Mouse (Mus musculus): ENCODE measurements at regions not wholly inside any gene's neighbourhood (a gene's known extent, or its start where the extent isn't known, plus 50 kb on each side); places are given as distances from the start of the nearest gene placed in this dataset.

DNA sequence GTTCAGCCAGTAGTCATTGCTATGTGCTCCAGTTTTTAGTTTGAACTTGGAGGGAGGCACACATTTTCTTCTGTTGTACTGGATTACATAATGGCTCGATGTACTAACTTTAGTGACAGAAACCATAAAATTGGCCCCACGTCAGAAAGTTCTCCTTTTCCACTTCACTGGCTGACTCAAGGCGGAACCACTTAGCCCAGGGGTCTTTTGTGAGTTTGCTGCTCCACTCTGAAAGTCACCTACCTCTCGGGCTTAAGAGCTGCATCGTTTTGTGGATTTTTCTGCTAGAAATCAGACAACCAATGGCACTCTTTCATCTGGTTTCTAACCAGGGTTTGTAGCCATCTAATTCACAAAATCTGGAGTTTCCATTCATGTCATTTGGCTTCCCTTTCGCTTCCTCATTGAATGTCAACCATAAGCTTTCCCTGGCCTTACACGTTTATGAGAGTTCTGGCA lies 304.8 kb upstream of the Cited2 start:
- H3K9me3 ChIP-seq (ENCODE audit: control insufficient read depth, low read length): no peaks in the 10 kb centered on the region
- no peak overlapping the region for H3K9ac ChIP-seq (ENCODE audit: low read length)
- H3K27ac ChIP-seq (ENCODE audit: low read depth, low read length): no peak overlapping the region
- no peaks in the 10 kb centered on the region for H3K27me3 ChIP-seq (ENCODE audit: control insufficient read depth, insufficient read depth, low read length)
- no peak overlapping the region for H3K4me2 ChIP-seq (ENCODE audit: low read depth)
- 77% methylated on average over 7 of the region's 7 CpGs for WGBS
- H3K36me3 ChIP-seq (ENCODE audit: control insufficient read depth, insufficient read depth, low read length): no peaks in the 10 kb centered on the region
- no peak overlapping the region for H3K4me3 ChIP-seq (ENCODE audit: low read depth, low read length)
- ATAC-seq (ENCODE audit: insufficient read depth, low FRiP score, low TSS enrichment) (no peak), DNase-seq (ENCODE audit: low spot score) (no peak)
- H3K4me1 ChIP-seq (ENCODE audit: control insufficient read depth, insufficient read depth, low read length): no peaks in the 10 kb centered on the region

- WGBS: 57% methylated on average over 4 of the region's 4 CpGs
- ATAC-seq (ENCODE audit: insufficient read depth, low FRiP score, low TSS enrichment): no peak
- H3K27ac ChIP-seq (ENCODE audit: low read depth, low read length): no peak overlapping the region
These were observed 299.3 kb upstream of the Cited2 start for GRCm38 (mm10) chr10:17423584-17424278.

DNA sequence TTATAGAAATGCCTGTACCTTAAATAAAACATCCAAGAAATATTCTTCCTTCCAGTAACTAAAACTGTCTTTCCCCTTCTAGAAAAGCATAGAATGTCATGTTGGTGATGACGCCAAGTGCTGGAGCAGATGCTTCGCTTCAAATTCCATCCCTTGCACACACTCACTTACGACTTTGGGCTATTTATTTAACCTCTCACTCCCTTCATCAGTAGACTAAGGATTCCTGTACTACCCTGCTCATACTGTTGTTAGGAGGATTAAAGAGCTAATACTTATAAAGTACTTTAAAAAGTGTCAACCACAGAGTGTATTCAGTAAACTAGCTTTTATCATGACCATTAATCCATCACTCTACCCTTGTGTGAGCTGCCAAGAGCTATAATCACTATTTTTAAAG lies 296.8 kb upstream of the Cited2 start:
- H3K9me3 ChIP-seq (ENCODE audit: control insufficient read depth, low read length): no peaks in the 10 kb centered on the region
- no peaks in the 10 kb centered on the region for H3K36me3 ChIP-seq (ENCODE audit: control insufficient read depth, insufficient read depth, low read length)
- no peaks in the 10 kb centered on the region for H3K27me3 ChIP-seq (ENCODE audit: control insufficient read depth, insufficient read depth, low read length)
- WGBS: 69% methylated on average over 3 of the region's 3 CpGs
- H3K9ac ChIP-seq (ENCODE audit: low read length): no peak overlapping the region
- no peak overlapping the region for H3K27ac ChIP-seq (ENCODE audit: low read depth, low read length)
- no peaks in the 10 kb centered on the region for H3K4me1 ChIP-seq (ENCODE audit: control insufficient read depth, insufficient read depth, low read length)
- H3K4me3 ChIP-seq (ENCODE audit: low read depth, low read length): no peak overlapping the region
- H3K4me2 ChIP-seq (ENCODE audit: low read depth): no peak overlapping the region
- DNase-seq (ENCODE audit: low spot score): no peak
- no peak for ATAC-seq (ENCODE audit: insufficient read depth, low FRiP score, low TSS enrichment)

More at GRCm38 (mm10) chr10:17423584-17424278, 299.3 kb upstream of the Cited2 start:
- no peak overlapping the region for H3K4me2 ChIP-seq (ENCODE audit: low read depth)
- DNase-seq (ENCODE audit: low spot score): no peak
- no peaks in the 10 kb centered on the region for H3K36me3 ChIP-seq (ENCODE audit: control insufficient read depth, insufficient read depth, low read length)
- H3K9ac ChIP-seq (ENCODE audit: low read length): no peak overlapping the region
- H3K4me1 ChIP-seq (ENCODE audit: control insufficient read depth, insufficient read depth, low read length): no peaks in the 10 kb centered on the region
- no peak overlapping the region for H3K4me3 ChIP-seq (ENCODE audit: low read depth, low read length)
- no peaks in the 10 kb centered on the region for H3K9me3 ChIP-seq (ENCODE audit: control insufficient read depth, low read length)
- no peaks in the 10 kb centered on the region for H3K27me3 ChIP-seq (ENCODE audit: control insufficient read depth, insufficient read depth, low read length)

DNA sequence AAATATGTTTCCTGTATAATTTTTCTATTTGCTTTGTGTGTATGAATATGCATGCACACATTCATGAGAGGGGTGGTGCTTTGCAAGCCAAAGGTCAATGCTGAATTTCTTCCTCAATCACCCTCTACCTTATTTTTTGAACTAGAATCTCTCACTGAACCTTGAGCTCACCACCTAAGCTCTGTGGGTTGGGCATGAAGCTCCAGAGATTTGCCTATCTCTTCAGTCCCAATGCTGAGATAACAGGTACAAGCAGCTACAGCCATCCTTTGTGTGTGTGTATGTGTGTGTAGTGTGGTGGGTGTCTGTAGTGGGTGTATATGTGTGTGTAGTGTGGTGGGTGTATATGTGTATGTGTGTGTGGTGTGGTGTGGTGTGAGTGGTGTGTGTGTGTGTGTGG lies 295.7 kb upstream of the Cited2 start:
- DNase-seq (ENCODE audit: low spot score) (no peak), ATAC-seq (ENCODE audit: insufficient read depth, low FRiP score, low TSS enrichment) (no peak)
- H3K9me3 ChIP-seq (ENCODE audit: control insufficient read depth, low read length): no peaks in the 10 kb centered on the region
- H3K4me1 ChIP-seq (ENCODE audit: control insufficient read depth, insufficient read depth, low read length): no peaks in the 10 kb centered on the region
- H3K27me3 ChIP-seq (ENCODE audit: control insufficient read depth, insufficient read depth, low read length): no peaks in the 10 kb centered on the region
- no peak overlapping the region for H3K4me2 ChIP-seq (ENCODE audit: low read depth)
- no peak overlapping the region for H3K9ac ChIP-seq (ENCODE audit: low read length)
- H3K27ac ChIP-seq (ENCODE audit: low read depth, low read length): no peak overlapping the region
- no peak overlapping the region for H3K4me3 ChIP-seq (ENCODE audit: low read depth, low read length)
- no peaks in the 10 kb centered on the region for H3K36me3 ChIP-seq (ENCODE audit: control insufficient read depth, insufficient read depth, low read length)

DNA sequence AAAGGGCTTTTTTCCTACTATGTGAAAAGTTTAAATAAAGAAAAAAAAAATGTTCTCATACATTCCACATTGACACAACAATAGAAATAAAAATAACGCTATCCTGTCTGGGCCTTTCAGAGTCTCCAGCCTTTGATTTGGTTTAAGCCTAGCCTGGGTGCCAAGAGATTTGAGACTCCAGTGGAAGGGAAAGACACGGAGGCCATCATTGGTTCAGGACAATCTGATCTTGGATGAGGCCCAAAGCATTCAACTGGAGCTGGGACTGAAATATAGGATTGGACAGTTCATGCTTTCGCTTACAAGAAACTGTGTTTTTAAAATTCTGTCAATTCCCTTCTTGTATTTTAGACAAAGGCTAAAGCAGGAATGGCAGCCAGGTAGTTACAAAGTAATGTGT lies 294.7 kb upstream of the Cited2 start:
- WGBS: 90% methylated on average over 3 of the region's 3 CpGs
- H3K4me2 ChIP-seq (ENCODE audit: low read depth): no peak overlapping the region
- no peaks in the 10 kb centered on the region for H3K4me1 ChIP-seq (ENCODE audit: control insufficient read depth, insufficient read depth, low read length)

GRCm38 (mm10) chr10:17431068-17431467 lies 291.9 kb upstream of the Cited2 start:
- whole genome bisulfite sequencing: 86% methylated on average over 8 of the region's 8 CpGs
- Histone ChIP-seq H3K27me3 (ENCODE audit: control insufficient read depth, insufficient read depth, low read length) (no peaks in the 10 kb centered on the region), H3K9ac (ENCODE audit: low read length) (no peak overlapping the region), H3K9me3 (ENCODE audit: control insufficient read depth, low read length) (no peaks in the 10 kb centered on the region), H3K4me1 (ENCODE audit: control insufficient read depth, insufficient read depth, low read length) (no peaks in the 10 kb centered on the region), H3K27ac (ENCODE audit: low read depth, low read length) (no peak overlapping the region), H3K36me3 (ENCODE audit: control insufficient read depth, insufficient read depth, low read length) (no peaks in the 10 kb centered on the region), H3K4me3 (ENCODE audit: low read depth, low read length) (no peak overlapping the region), H3K4me2 (ENCODE audit: low read depth) (no peak overlapping the region)
- no peak for DNase-seq (ENCODE audit: low spot score)
- ATAC-seq (ENCODE audit: insufficient read depth, low FRiP score, low TSS enrichment): no peak

More for the DNA sequence above, 294.7 kb upstream of the Cited2 start:
- ATAC-seq (ENCODE audit: insufficient read depth, low FRiP score, low TSS enrichment): no peak
- Histone ChIP-seq H3K27me3 (ENCODE audit: control insufficient read depth, insufficient read depth, low read length) (no peaks in the 10 kb centered on the region), H3K4me3 (ENCODE audit: low read depth, low read length) (no peak overlapping the region), H3K36me3 (ENCODE audit: control insufficient read depth, insufficient read depth, low read length) (no peaks in the 10 kb centered on the region), H3K27ac (ENCODE audit: low read depth, low read length) (no peak overlapping the region), H3K9me3 (ENCODE audit: control insufficient read depth, low read length) (no peaks in the 10 kb centered on the region), H3K9ac (ENCODE audit: low read length) (no peak overlapping the region)
- no peak for DNase-seq (ENCODE audit: low spot score)

GRCm38 (mm10) chr10:17434098-17434497 lies 288.9 kb upstream of the Cited2 start:
- H3K4me1 ChIP-seq (ENCODE audit: control insufficient read depth, insufficient read depth, low read length): no peaks in the 10 kb centered on the region
- no peak for DNase-seq (ENCODE audit: low spot score)
- H3K27me3 ChIP-seq (ENCODE audit: control insufficient read depth, insufficient read depth, low read length): no peaks in the 10 kb centered on the region
- H3K4me2 ChIP-seq (ENCODE audit: low read depth): no peak overlapping the region
- 83% methylated on average over 4 of the region's 4 CpGs for WGBS
- no peaks in the 10 kb centered on the region for H3K9me3 ChIP-seq (ENCODE audit: control insufficient read depth, low read length)
- no peak overlapping the region for H3K4me3 ChIP-seq (ENCODE audit: low read depth, low read length)
- no peak for ATAC-seq (ENCODE audit: insufficient read depth, low FRiP score, low TSS enrichment)
- no peak overlapping the region for H3K27ac ChIP-seq (ENCODE audit: low read depth, low read length)
- H3K36me3 ChIP-seq (ENCODE audit: control insufficient read depth, insufficient read depth, low read length): no peaks in the 10 kb centered on the region
- H3K9ac ChIP-seq (ENCODE audit: low read length): no peak overlapping the region

DNA sequence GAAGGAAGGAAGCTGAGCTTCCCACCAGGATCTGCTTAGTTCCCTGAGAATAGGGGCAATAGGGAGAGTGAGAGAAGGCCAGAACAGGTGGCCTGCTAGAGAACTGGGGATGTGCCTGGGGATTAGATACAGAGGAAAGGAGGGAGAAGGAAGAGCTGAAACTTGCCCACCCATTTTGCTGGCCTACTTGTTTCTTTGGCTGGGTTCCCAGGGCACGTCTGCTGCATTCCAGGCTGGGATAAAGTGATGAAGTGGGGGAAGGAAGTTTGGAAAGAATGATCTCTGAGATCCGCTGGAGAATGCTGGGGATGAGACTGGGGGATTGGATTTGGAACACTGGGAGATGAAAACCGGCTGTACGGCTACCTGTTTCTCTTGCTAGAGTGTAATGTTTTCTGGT lies 272.8 kb upstream of the Cited2 start:
- no peak overlapping the region for H3K4me2 ChIP-seq (ENCODE audit: low read depth)
- no peak overlapping the region for H3K9ac ChIP-seq (ENCODE audit: low read length)
- H3K4me1 ChIP-seq (ENCODE audit: control insufficient read depth, insufficient read depth, low read length): no peaks in the 10 kb centered on the region
- WGBS: 81% methylated on average over 4 of the region's 4 CpGs
- H3K9me3 ChIP-seq (ENCODE audit: control insufficient read depth, low read length): no peaks in the 10 kb centered on the region
- H3K27ac ChIP-seq (ENCODE audit: low read depth, low read length): no peak overlapping the region
- H3K27me3 ChIP-seq (ENCODE audit: control insufficient read depth, insufficient read depth, low read length): no peaks in the 10 kb centered on the region
- ATAC-seq (ENCODE audit: insufficient read depth, low FRiP score, low TSS enrichment): no peak
- H3K4me3 ChIP-seq (ENCODE audit: low read depth, low read length): no peak overlapping the region
- no peaks in the 10 kb centered on the region for H3K36me3 ChIP-seq (ENCODE audit: control insufficient read depth, insufficient read depth, low read length)
- DNase-seq (ENCODE audit: low spot score): no peak

- Histone ChIP-seq H3K36me3 (ENCODE audit: control insufficient read depth, insufficient read depth, low read length) (no peaks in the 10 kb centered on the region), H3K4me1 (ENCODE audit: control insufficient read depth, insufficient read depth, low read length) (peaks cover 2% of the 10 kb centered on the region; the same call in 1 of the 2 replicates), H3K4me2 (ENCODE audit: low read depth) (no peak overlapping the region), H3K27me3 (ENCODE audit: control insufficient read depth, insufficient read depth, low read length) (no peaks in the 10 kb centered on the region), H3K9ac (ENCODE audit: low read length) (no peak overlapping the region), H3K9me3 (ENCODE audit: control insufficient read depth, low read length) (no peaks in the 10 kb centered on the region), H3K27ac (ENCODE audit: low read depth, low read length) (no peak overlapping the region), H3K4me3 (ENCODE audit: low read depth, low read length) (no peak overlapping the region)
- ATAC-seq (ENCODE audit: insufficient read depth, low FRiP score, low TSS enrichment) (no peak), DNase-seq (ENCODE audit: low spot score) (no peak)
- 71% methylated on average over 4 of the region's 4 CpGs for WGBS
These were observed 252.1 kb upstream of the Cited2 start for GRCm38 (mm10) chr10:17470880-17471279.
